Mouse (Mus musculus) ES-CJ7 (cell line): ENCODE results near the gene Cs.
"Not testable (repeated sequence)": the region's sequence is repeated elsewhere in the genome, so short reads cannot be mapped to it uniquely, and the experiment has no call there.

Experiments
- DNase-seq: peaks from one replicate; pipeline ENCODE4 v3.0.0; 2011; ENCODE audit warnings: low read depth, low spot score

The Cs gene

GRCm38 (mm10) chr10:128337306-128338181 lies at the start of gene Cs:
Gene Cs (plus strand): TSS chr10:128337734.
- peak; percentile 98 for DNase-seq

GRCm38 (mm10) chr10:128290594-128290993 lies 46.9 kb upstream of the Cs start:
- DNase-seq: not testable (repeated sequence)

GRCm38 (mm10) chr10:128296370-128297090 lies 41.0 kb upstream of the Cs start:
- DNase-seq: no peak

- no peak for DNase-seq
Observed at GRCm38 (mm10) chr10:128297221-128297620, 40.3 kb upstream of the Cs start.

- DNase-seq: no peak
Observed at GRCm38 (mm10) chr10:128297622-128298021, 39.9 kb upstream of the Cs start.

GRCm38 (mm10) chr10:128298243-128298642 lies 39.3 kb upstream of the Cs start:
- DNase-seq: no peak

- DNase-seq: no peak
Observed at GRCm38 (mm10) chr10:128298702-128299171, 38.8 kb upstream of the Cs start, which contains the start of gene Il23a. Gene Il23a (minus strand): TSS chr10:128298752.

- no peak for DNase-seq
Observed at GRCm38 (mm10) chr10:128302357-128302756, 35.2 kb upstream of the Cs start.

- DNase-seq: no peak
Observed at GRCm38 (mm10) chr10:128302785-128303125, 34.8 kb upstream of the Cs start.

GRCm38 (mm10) chr10:128303126-128304021 lies 34.2 kb upstream of the Cs start, which contains the start of gene Pan2:
Gene Pan2 (plus strand): TSS chr10:128303335.
- peak; percentile 99 for DNase-seq

GRCm38 (mm10) chr10:128309654-128310053 lies 27.9 kb upstream of the Cs start:
- DNase-seq: peak; percentile 43

GRCm38 (mm10) chr10:128310177-128310576 lies 27.4 kb upstream of the Cs start:
- no peak for DNase-seq

GRCm38 (mm10) chr10:128310902-128311301 lies 26.6 kb upstream of the Cs start:
- no peak for DNase-seq

GRCm38 (mm10) chr10:128315578-128315977 lies 22.0 kb upstream of the Cs start:
- DNase-seq: no peak

- DNase-seq: peak; percentile 39
Observed at GRCm38 (mm10) chr10:128321641-128322040, 15.9 kb upstream of the Cs start.

GRCm38 (mm10) chr10:128322141-128323108 lies 15.1 kb upstream of the Cs start, which contains the start of gene Cnpy2:
Gene Cnpy2 (plus strand): TSS chr10:128322459.
- DNase-seq: peak; percentile 98

- DNase-seq: no peak
Observed at GRCm38 (mm10) chr10:128323516-128323915, 14.0 kb upstream of the Cs start.

GRCm38 (mm10) chr10:128326825-128327224 lies 10.7 kb upstream of the Cs start:
- no peak for DNase-seq

- DNase-seq: peak; percentile 69
Observed at GRCm38 (mm10) chr10:128327610-128328009, 9.9 kb upstream of the Cs start.
